Mouse (Mus musculus) brown adipose tissue, adult 24 weeks (tissue): ENCODE measurements around the gene Tppp3. TPM values are rescaled to one million over a fixed set of nuclear protein-coding genes. Genes with fewer than 3 reads are reported as not detected.

Experiments
- H3K27ac ChIP-seq: fragments of 200-500 bp; replicated peaks from 2 replicates; pipeline ENCODE4 v1.5.1; 2012; ENCODE audit warnings: low read depth, mild to moderate bottlenecking, low read length
- H3K4me1 ChIP-seq: fragments of 200-500 bp; 2 replicates; pipeline ENCODE4 v1.6.1; 2012; ENCODE audit warnings: low read length, mixed read lengths; ENCODE audit not compliant: control insufficient read depth, insufficient read depth, insufficient read length
- H3K4me3 ChIP-seq: fragments of 200-500 bp; 2 replicates; pipeline ENCODE4 v1.5.1; 2012; ENCODE audit warnings: low read depth, mild to moderate bottlenecking, low read length, moderate library complexity; ENCODE audit not compliant: insufficient read depth
- polyA plus RNA-seq: library from polyadenylated mRNA; stranded (reverse); fragments of >200 nt; gene quantifications from 2 replicates; pipeline ENCODE4 v1.2.4, GENCODE M21; 2012; ENCODE audit not compliant: missing spikeins, insufficient read depth, insufficient read length

Gene Tppp3
- polyA plus RNA-seq, 1 experiment = 45.2 TPM

- no peak overlapping the region for H3K4me3 ChIP-seq
- peaks cover 9% of the 10 kb centered on the region for H3K4me1 ChIP-seq
Measured at GRCm38 (mm10) chr8:105466246-105466645, 5.1 kb downstream of the Tppp3 start.

GRCm38 (mm10) chr8:105464595-105464994 is 6.7 kb downstream of the Tppp3 start:
- peaks cover 3% of the 10 kb centered on the region for H3K4me1 ChIP-seq
- no peak overlapping the region for H3K27ac ChIP-seq
- no peak overlapping the region for H3K4me3 ChIP-seq

More at GRCm38 (mm10) chr8:105466246-105466645, 5.1 kb downstream of the Tppp3 start:
- no peak overlapping the region for H3K27ac ChIP-seq

DNA sequence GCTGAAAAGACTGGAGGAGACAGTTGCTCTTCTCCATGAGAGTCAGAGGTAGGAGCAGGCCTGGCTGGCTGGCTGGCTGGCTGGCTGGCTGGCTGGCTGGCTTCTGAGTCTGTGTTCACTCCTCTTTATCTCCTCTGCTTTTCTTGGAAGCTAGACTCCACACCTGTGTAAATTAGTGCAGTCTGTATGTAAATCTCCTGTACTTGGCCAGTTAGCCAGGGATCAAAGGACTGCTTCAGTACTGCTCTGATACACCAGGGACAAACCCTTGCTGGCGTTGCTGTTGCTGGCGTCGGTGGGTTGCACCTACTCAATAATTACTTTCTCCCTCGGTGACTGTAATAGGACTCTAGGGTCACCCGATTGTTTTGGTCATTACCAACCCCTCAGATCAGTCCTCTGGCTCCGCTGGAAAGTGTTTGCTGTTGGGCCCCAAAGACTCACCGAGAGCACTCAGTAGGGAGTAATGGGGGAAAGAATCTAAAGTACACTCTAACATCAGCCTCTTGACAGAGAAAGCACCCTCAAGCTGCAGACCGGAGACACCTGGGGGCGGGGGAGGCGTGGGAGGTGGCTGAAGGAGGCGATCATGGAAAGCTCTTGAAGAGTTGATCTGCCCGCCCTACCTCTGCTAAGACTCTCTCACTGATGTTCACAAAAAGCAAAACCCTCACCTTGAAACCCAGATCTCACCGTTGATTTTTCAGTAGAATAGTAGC is 10.1 kb downstream of the Tppp3 start:
- no peak overlapping the region for H3K4me3 ChIP-seq
- no peaks in the 10 kb centered on the region for H3K4me1 ChIP-seq
- no peak overlapping the region for H3K27ac ChIP-seq

GRCm38 (mm10) chr8:105455218-105455617 is 16.1 kb downstream of the Tppp3 start:
- Histone ChIP-seq H3K4me1 (no peaks in the 10 kb centered on the region; the same call in 1 of the 2 replicates), H3K27ac (0 out of 2 replicates have a peak overlapping the region, but pooled peaks have one; percentile 3), H3K4me3 (no peak overlapping the region)

DNA sequence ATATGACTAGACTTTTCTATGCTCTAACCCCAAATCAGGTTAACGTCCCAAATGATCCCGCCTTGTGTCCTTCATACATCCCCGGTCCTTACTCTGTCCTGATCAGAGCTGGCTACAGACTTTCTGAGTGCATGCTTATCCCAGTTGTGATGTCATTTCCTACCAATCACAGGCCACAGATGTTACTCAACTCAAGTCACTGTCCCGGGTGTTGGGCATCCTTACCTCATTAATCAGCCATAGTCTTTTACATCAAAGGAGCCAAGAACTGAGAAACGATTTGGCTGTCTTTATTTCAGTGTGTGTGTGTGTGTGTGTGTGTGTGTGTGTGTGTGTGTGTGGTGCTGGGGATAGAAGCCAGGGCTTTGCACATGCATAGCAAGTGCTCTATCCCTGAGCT is 17.2 kb downstream of the Tppp3 start:
- no peaks in the 10 kb centered on the region; the same call in 1 of the 2 replicates for H3K4me1 ChIP-seq
- H3K27ac ChIP-seq = no peak overlapping the region
- no peak overlapping the region for H3K4me3 ChIP-seq

- H3K4me1 ChIP-seq = no peaks in the 10 kb centered on the region; the same call in 1 of the 2 replicates
- H3K27ac ChIP-seq = peak overlapping the region; percentile 78
Measured at GRCm38 (mm10) chr8:105453296-105453695, 18.0 kb downstream of the Tppp3 start.

GRCm38 (mm10) chr8:105451903-105452603 is 19.3 kb downstream of the Tppp3 start:
- H3K4me1 ChIP-seq = no peaks in the 10 kb centered on the region; the same call in 1 of the 2 replicates
- 0 out of 2 replicates have a peak overlapping the region, but pooled peaks have one; percentile 1 for H3K27ac ChIP-seq

More at GRCm38 (mm10) chr8:105453296-105453695, 18.0 kb downstream of the Tppp3 start:
- H3K4me3 ChIP-seq = no peak overlapping the region

GRCm38 (mm10) chr8:105450977-105451376 is 20.3 kb downstream of the Tppp3 start:
- Histone ChIP-seq H3K4me1 (no peaks in the 10 kb centered on the region; the same call in 1 of the 2 replicates), H3K27ac (no peak overlapping the region), H3K4me3 (no peak overlapping the region)

More at GRCm38 (mm10) chr8:105451903-105452603, 19.3 kb downstream of the Tppp3 start:
- no peak overlapping the region for H3K4me3 ChIP-seq

DNA sequence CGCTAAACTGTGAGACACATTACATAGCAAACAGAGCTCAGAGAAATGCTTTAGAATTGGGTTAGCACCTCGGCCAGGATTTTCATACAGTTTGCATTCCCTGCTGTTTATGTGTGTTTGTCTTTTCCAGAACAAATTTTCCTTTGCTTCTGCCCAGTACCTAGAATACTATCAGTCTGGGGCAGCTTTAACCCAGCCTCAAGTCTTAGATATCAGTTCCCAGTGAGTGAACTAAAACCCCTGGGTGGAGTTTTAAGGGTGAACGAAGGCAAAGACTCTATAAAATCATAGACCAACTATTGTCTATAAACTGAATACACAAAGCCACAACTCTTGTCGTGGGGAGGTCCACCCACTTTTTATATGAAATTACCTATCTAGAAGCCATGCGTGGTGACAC is 22.7 kb downstream of the Tppp3 start:
- H3K4me1 ChIP-seq = no peaks in the 10 kb centered on the region; the same call in 1 of the 2 replicates
- no peak overlapping the region for H3K27ac ChIP-seq
- H3K4me3 ChIP-seq = no peak overlapping the region

DNA sequence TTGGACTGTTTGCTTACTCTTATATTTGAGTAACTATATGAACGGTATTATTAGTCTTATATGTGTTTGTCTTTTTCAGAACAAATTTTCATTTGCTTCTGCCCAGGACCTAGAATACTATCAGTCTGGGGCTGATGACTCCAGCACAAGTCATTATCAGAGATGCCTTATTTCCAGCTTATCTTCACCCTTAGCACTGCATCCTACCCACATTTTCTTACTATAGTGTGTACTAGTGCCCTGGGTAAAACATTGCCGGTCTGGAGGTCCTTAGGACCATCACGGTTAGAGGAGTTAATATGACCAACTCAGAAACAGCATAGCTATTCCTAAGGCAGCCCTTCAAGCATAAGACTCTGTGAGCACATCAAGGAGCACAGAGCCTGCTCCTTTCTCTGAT is 23.1 kb downstream of the Tppp3 start:
- Histone ChIP-seq H3K4me3 (no peak overlapping the region), H3K27ac (no peak overlapping the region), H3K4me1 (no peaks in the 10 kb centered on the region; the same call in 1 of the 2 replicates)

GRCm38 (mm10) chr8:105446127-105446552 is 25.2 kb downstream of the Tppp3 start:
- Histone ChIP-seq H3K4me3 (no peak overlapping the region), H3K4me1 (0 out of 2 replicates have a peak, but pooled peaks cover 2% of the 10 kb centered on the region), H3K27ac (no peak overlapping the region)

GRCm38 (mm10) chr8:105445296-105446126 is 25.8 kb downstream of the Tppp3 start:
- Histone ChIP-seq H3K4me3 (no peak overlapping the region), H3K27ac (no peak overlapping the region), H3K4me1 (0 out of 2 replicates have a peak, but pooled peaks cover 2% of the 10 kb centered on the region)

GRCm38 (mm10) chr8:105442661-105443060 is 28.7 kb downstream of the Tppp3 start:
- Histone ChIP-seq H3K4me3 (no peak overlapping the region), H3K27ac (no peak overlapping the region), H3K4me1 (peaks cover 5% of the 10 kb centered on the region)

DNA sequence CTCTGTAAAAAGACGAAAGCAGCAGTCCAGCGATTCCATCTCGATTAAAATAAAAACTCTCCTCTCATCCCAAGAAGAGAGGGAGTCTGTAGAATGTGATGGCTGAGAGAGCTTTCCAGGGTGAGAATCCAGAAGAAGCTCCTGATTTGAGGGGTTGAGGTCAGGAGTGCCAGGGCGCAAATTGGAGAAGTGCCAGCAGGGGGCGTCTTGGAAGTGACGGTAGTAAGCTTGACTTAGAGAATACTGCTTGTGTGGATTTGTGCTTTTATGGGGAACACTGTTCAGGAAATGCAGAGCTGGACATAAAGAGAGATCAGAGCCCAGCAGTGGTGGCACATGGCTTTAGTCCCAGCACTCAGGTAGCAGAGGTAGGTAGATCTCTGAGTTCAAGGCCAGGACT is 29.9 kb downstream of the Tppp3 start:
- Histone ChIP-seq H3K27ac (no peak overlapping the region), H3K4me1 (peaks cover 7% of the 10 kb centered on the region), H3K4me3 (no peak overlapping the region)

- no peak overlapping the region for H3K27ac ChIP-seq
- H3K4me1 ChIP-seq = peaks cover 10% of the 10 kb centered on the region
- H3K4me3 ChIP-seq = no peak overlapping the region
Measured at GRCm38 (mm10) chr8:105438865-105439264, 32.5 kb downstream of the Tppp3 start.
